9 mouse cellular contexts compared by ENCODE assay signal in genomic region chr19:24017427-24017826, GRCm38 (mm10). TPM values are rescaled to one million over a fixed set of nuclear protein-coding genes. Genes with fewer than 3 reads are reported as not detected.
DNase-seq lines count a peak whose midpoint lies in the region; ATAC-seq and TF ChIP-seq lines count a peak whose summit lies in the region.
"Had no signal": no experiment of that assay in that cellular context is flagged by ENCODE, and none has a peak within 500 bp of the region (broad histone marks: within the 10 kb centered on the region; RNA-seq: fewer than 3 reads in every experiment).

No protein-coding gene starts in this region.

- H3K4me2 ChIP-seq in limb, embryonic 11.5 days (ENCODE audit: low read depth, severe bottlenecking): no peak overlapping the region
- no peak overlapping the region for H3K4me2 ChIP-seq in liver, embryonic 12.5 days

- intact Hi-C loops in heart, postnatal 36 days (cut with DNase I): no loop called here

- TF ChIP-seq CTCF in cortical plate, adult 2 months (IDR thresholded peaks at IDR 0.05; ENCODE audit: extremely low read depth, insufficient read depth, low read length): no peak

- H3K9ac ChIP-seq in limb, embryonic 11.5 days (ENCODE audit: low read length): no peak overlapping the region
- no peak overlapping the region for H3K9ac ChIP-seq in liver, embryonic 12.5 days

- H3K4me1 ChIP-seq in cortical plate, adult 2 months (ENCODE audit: control insufficient read depth, insufficient read depth, low read length): no peaks in the 10 kb centered on the region; the same call in 1 of the 2 replicates
- H3K4me1 ChIP-seq in limb, embryonic 11.5 days (ENCODE audit: control insufficient read depth, insufficient read depth, low read length): no peaks in the 10 kb centered on the region
- peaks cover 10% of the 10 kb centered on the region; the same call in 1 of the 2 replicates for H3K4me1 ChIP-seq in liver, embryonic 12.5 days

- H3K9me3 ChIP-seq in limb, embryonic 11.5 days (ENCODE audit: control insufficient read depth, low read length): no peaks in the 10 kb centered on the region
- H3K9me3 ChIP-seq in liver, embryonic 12.5 days (replicated peaks): no peaks in the 10 kb centered on the region
- H3K9me3 ChIP-seq: megakaryocyte, embryonic 14.5 days had no signal

- no peak overlapping the region for H3K4me3 ChIP-seq in cortical plate, adult 2 months (ENCODE audit: insufficient read depth, low read length)
- H3K4me3 ChIP-seq in limb, embryonic 11.5 days (ENCODE audit: low read depth, low read length): no peak overlapping the region
- no peak overlapping the region for H3K4me3 ChIP-seq in liver, embryonic 12.5 days
- H3K4me3 ChIP-seq: megakaryocyte, embryonic 14.5 days had no signal

- H3K27me3 ChIP-seq in limb, embryonic 11.5 days (ENCODE audit: control insufficient read depth, insufficient read depth, low read length): no peaks in the 10 kb centered on the region
- no peaks in the 10 kb centered on the region for H3K27me3 ChIP-seq in liver, embryonic 12.5 days (replicated peaks)

- H3K27ac ChIP-seq in cortical plate, adult 2 months (ENCODE audit: insufficient read depth, low read length): peak overlapping the region; percentile 27; the same call in 1 of the 2 replicates
- no peak overlapping the region for H3K27ac ChIP-seq in limb, embryonic 11.5 days (replicated peaks; ENCODE audit: low read depth, low read length)
- no peak overlapping the region for H3K27ac ChIP-seq in liver, embryonic 12.5 days

- H3K36me3 ChIP-seq in limb, embryonic 11.5 days (ENCODE audit: control insufficient read depth, insufficient read depth, low read length): no peaks in the 10 kb centered on the region
- H3K36me3 ChIP-seq in liver, embryonic 12.5 days: no peaks in the 10 kb centered on the region

- no peak for ATAC-seq in limb, embryonic 11.5 days (ENCODE audit: insufficient number of reproducible peaks, low FRiP score, low TSS enrichment, low read depth)
- no peak for ATAC-seq in liver, embryonic 12.5 days

- peak; percentile 41 to 70 for DNase-seq in adrenal gland, adult (ENCODE audit: inconsistent age in 2 of 2, low spot score in 1 of 2)
- DNase-seq in adrenal gland, postnatal 4 days (ENCODE audit: low spot score in 2 of 2): no peak
- peak; percentile 53 to 57 for DNase-seq in heart, postnatal 36 days
- peak; percentile 29 for DNase-seq in limb, embryonic 11.5 days (ENCODE audit: low spot score)
- DNase-seq in testis, postnatal 10 days (ENCODE audit: low spot score): peak; percentile 64
- DNase-seq in thymus, adult 18-20 months: no peak

- TF ChIP-seq POLR2A in cortical plate, adult 2 months (IDR thresholded peaks at IDR 0.05; ENCODE audit: extremely low read depth, insufficient read depth, low read length): no peak

- WGBS in limb, embryonic 11.5 days: 21% methylated on average over 1 of the region's 1 CpGs
- WGBS in liver, embryonic 12.5 days (ENCODE audit: insufficient replicate concordance): 12% methylated on average over 1 of the region's 1 CpGs

RNA-seq across cellular contexts. Expression of gene Fam189a2, which starts 13.4 kb away (rescaled TPM):
- total RNA-seq in adrenal gland, postnatal 4 days (2021): 10 to 100 TPM; 12.0 to 12.9 TPM
- polyA plus RNA-seq in cortical plate, adult 2 months (2012; rRNA removed): 18.0 and 20.3 TPM in 2 replicates
- 10 to 100 TPM; 55.8 to 62.4 TPM for total RNA-seq in heart, postnatal 36 days (2021)
- 0.27 and 0.50 TPM in 2 replicates for polyA plus RNA-seq in limb, embryonic 11.5 days (2014; fragmentation: Nextera tagmentation; extraction: Ambion mirVana)
- polyA plus RNA-seq in liver, embryonic 12.5 days (2016; fragmentation: Nextera tagmentation; extraction: Ambion mirVana): 0.11 TPM in 1 of 2 replicates, not detected in the other

Comparison
In these comparisons a context has a peak if more than half of its experiments do, and no peak if none do; other contexts are left out.
1. DNase-seq: peak in adrenal gland, adult (2 of 2), heart, postnatal 36 days (2 of 2), limb, embryonic 11.5 days (single experiment) and testis, postnatal 10 days (single experiment); none in adrenal gland, postnatal 4 days (0 of 2) and thymus, adult 18-20 months (0 of 2).
2. RNA of gene Fam189a2, which starts 13.4 kb away (polyA plus RNA-seq): 18.0 to 20.3 TPM in cortical plate, adult 2 months; 0.27 to 0.50 TPM in limb, embryonic 11.5 days and 0.11 TPM in liver, embryonic 12.5 days; every median in the first group is over 10 times any median in the second.